11 mouse cellular contexts compared by ENCODE assay signal in the genomic region with DNA sequence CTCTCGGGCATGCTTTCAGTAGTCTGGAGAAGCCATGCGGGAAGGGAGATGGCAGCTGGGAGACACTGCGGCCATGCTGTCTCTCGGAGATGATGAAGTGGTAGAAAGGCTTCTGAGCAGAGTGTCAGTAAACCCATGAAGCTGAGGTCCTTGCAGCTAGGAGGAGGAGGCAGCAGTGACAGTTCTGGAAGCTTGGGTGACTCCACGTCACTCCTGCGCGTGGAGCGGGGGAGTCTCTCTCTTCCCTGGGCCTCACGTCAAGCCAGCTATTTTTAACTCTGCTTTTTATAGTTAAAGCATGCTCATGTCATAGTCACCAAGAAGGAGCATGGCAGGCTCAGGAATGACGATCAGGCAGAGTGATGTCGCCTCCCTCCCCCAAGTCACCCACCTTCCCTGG. TPM values are rescaled to one million over a fixed set of nuclear protein-coding genes. Genes with fewer than 3 reads are reported as not detected.
A peak's percentile ranks its signal among the peaks of the same experiment; 100 is the strongest.
DNase-seq lines count a peak whose midpoint lies in the region; ATAC-seq lines count a peak whose summit lies in the region.
"Had no signal": no experiment of that assay in that cellular context is flagged by ENCODE, and none has a peak within 500 bp of the region (broad histone marks: within the 10 kb centered on the region; RNA-seq: fewer than 3 reads in every experiment).

No protein-coding gene starts in this region.

- H3K27ac ChIP-seq in heart, embryonic 12.5 days (ENCODE audit: poor library complexity, severe bottlenecking) = peak overlapping the region; percentile 78
- no peak overlapping the region for H3K27ac ChIP-seq in hindbrain, embryonic 12.5 days
- H3K27ac ChIP-seq in neural tube, embryonic 15.5 days (replicated peaks) = no peak overlapping the region

- WGBS in heart, embryonic 12.5 days = 42% methylated on average over 11 of the region's 11 CpGs
- 85% methylated on average over 11 of the region's 11 CpGs for WGBS in hindbrain, embryonic 12.5 days
- 88% methylated on average over 11 of the region's 11 CpGs for WGBS in neural tube, embryonic 15.5 days

- peaks cover 22% of the 10 kb centered on the region for H3K4me1 ChIP-seq in heart, embryonic 12.5 days (replicated peaks)
- H3K4me1 ChIP-seq in hindbrain, embryonic 12.5 days = peaks cover 9% of the 10 kb centered on the region; the same call in 1 of the 2 replicates
- H3K4me1 ChIP-seq in neural tube, embryonic 15.5 days = no peaks in the 10 kb centered on the region

- peaks cover 10% of the 10 kb centered on the region; the same call in 1 of the 2 replicates for H3K9me3 ChIP-seq in heart, embryonic 12.5 days (replicated peaks)
- no peaks in the 10 kb centered on the region for H3K9me3 ChIP-seq in hindbrain, embryonic 12.5 days (replicated peaks)
- H3K9me3 ChIP-seq in neural tube, embryonic 15.5 days (replicated peaks) = no peaks in the 10 kb centered on the region

- no peaks in the 10 kb centered on the region for H3K36me3 ChIP-seq in heart, embryonic 12.5 days
- no peaks in the 10 kb centered on the region for H3K36me3 ChIP-seq in hindbrain, embryonic 12.5 days
- no peaks in the 10 kb centered on the region for H3K36me3 ChIP-seq in neural tube, embryonic 15.5 days

- 0 out of 2 replicates have a peak overlapping the region, but pooled peaks have one; percentile 35 for H3K9ac ChIP-seq in heart, embryonic 12.5 days
- H3K9ac ChIP-seq in hindbrain, embryonic 12.5 days = no peak overlapping the region
- H3K9ac ChIP-seq in neural tube, embryonic 15.5 days (replicated peaks) = no peak overlapping the region

- H3K4me2 ChIP-seq in heart, embryonic 12.5 days = 0 out of 2 replicates have a peak overlapping the region, but pooled peaks have one; percentile 15
- H3K4me2 ChIP-seq in hindbrain, embryonic 12.5 days (replicated peaks) = no peak overlapping the region
- no peak overlapping the region for H3K4me2 ChIP-seq in neural tube, embryonic 15.5 days

- no peak overlapping the region for H3K4me3 ChIP-seq in heart, embryonic 12.5 days
- no peak overlapping the region for H3K4me3 ChIP-seq in hindbrain, embryonic 12.5 days
- no peak overlapping the region for H3K4me3 ChIP-seq in neural tube, embryonic 15.5 days (replicated peaks)

- ATAC-seq in heart, embryonic 12.5 days (ENCODE audit: insufficient number of reproducible peaks, low FRiP score) = 0 out of 2 replicates have a peak, but pooled peaks have one; percentile 62
- ATAC-seq in hindbrain, embryonic 12.5 days (ENCODE audit: low FRiP score) = no peak
- no peak for ATAC-seq in neural tube, embryonic 15.5 days (ENCODE audit: low FRiP score)
- ATAC-seq in granulocyte monocyte progenitor cell, adult 5-6 weeks (replicated peaks; ENCODE audit: poor library complexity, severe bottlenecking) = no peak

- no peaks in the 10 kb centered on the region for H3K27me3 ChIP-seq in heart, embryonic 12.5 days (replicated peaks)
- H3K27me3 ChIP-seq in hindbrain, embryonic 12.5 days = no peaks in the 10 kb centered on the region
- H3K27me3 ChIP-seq in neural tube, embryonic 15.5 days (replicated peaks) = no peaks in the 10 kb centered on the region

- DNase-seq in left cerebral cortex, adult 11 months (ENCODE audit: low spot score) = peak; percentile 80
- DNase-seq in left cerebral cortex, postnatal 4 days = no peak
- DNase-seq in layer of hippocampus, postnatal 25 days (ENCODE audit: extremely low spot score in 1 of 2, low spot score in 1 of 2) = peak; percentile 30 to 38
- peak; percentile 52 for DNase-seq in right cerebral cortex, postnatal 4 days
- DNase-seq: kidney, adult 9 months; lung, adult 18-20 months; midbrain, embryonic 14.5 days had no signal

- intact Hi-C loops in left cerebral cortex, postnatal 4 days (cut with DNase I) = no loop called here

RNA-seq across cellular contexts. Expression of a gene that starts 56.3 kb away (rescaled TPM):
- total RNA-seq in left cerebral cortex, postnatal 4 days (2021) = 100 to 1,000 TPM; 129 to 135 TPM
- polyA plus RNA-seq in heart, embryonic 12.5 days (2016; fragmentation: Nextera tagmentation; extraction: Ambion mirVana) = 8.0 and 8.2 TPM in 2 replicates
- total RNA-seq in layer of hippocampus, postnatal 25 days (2021) = 10 to 100 TPM; 40.0 to 40.1 TPM
- 61.0 and 62.7 TPM in 2 replicates for polyA plus RNA-seq in hindbrain, embryonic 12.5 days (2016; fragmentation: Nextera tagmentation; extraction: Ambion mirVana)
- polyA plus RNA-seq in neural tube, embryonic 15.5 days (2015; fragmentation: Nextera tagmentation; extraction: Ambion mirVana) = 15.2 and 18.3 TPM in 2 replicates
- total RNA-seq in granulocyte monocyte progenitor cell, adult 5-6 weeks (2014; fragmentation: Nextera tagmentation) = 0.64 TPM in 1 of 2 replicates, not detected in the other
- total RNA-seq in granulocyte monocyte progenitor cell, adult 5-6 weeks (2017) = not detected in 2 replicates

Comparison
In these comparisons a context has a peak if more than half of its experiments do, and no peak if none do; other contexts are left out.
1. RNA of a gene that starts 56.3 kb away (total RNA-seq): 129 to 135 TPM in left cerebral cortex, postnatal 4 days and 40.0 to 40.1 TPM in layer of hippocampus, postnatal 25 days; 0.64 TPM in granulocyte monocyte progenitor cell, adult 5-6 weeks; every median in the first group is over 10 times any median in the second.